Mouse (Mus musculus) liver, adult 2 months (tissue): ENCODE measurements around the gene Ctsll3. TPM values are rescaled to one million over a fixed set of nuclear protein-coding genes. Genes with fewer than 3 reads are reported as not detected.
A peak's percentile ranks its signal among the peaks of the same experiment; 100 is the strongest.

Experiments used
- DNase-seq: peaks from one replicate; pipeline ENCODE4 v3.0.0-alpha.2; 2011; ENCODE audit warnings: low read depth, low spot score; ENCODE audit errors: extremely low read depth
- H3K27ac ChIP-seq: fragments of 200-500 bp; replicated peaks from 2 replicates; pipeline ENCODE4 v1.5.1; 2012; ENCODE audit warnings: low read depth, mild to moderate bottlenecking, control low read depth, inconsistent platforms, low read length; ENCODE audit not compliant: insufficient read depth
- H3K27me3 ChIP-seq: fragments of 200-500 bp; 2 replicates; pipeline ENCODE4 v1.6.1; 2012; ENCODE audit warnings: mild to moderate bottlenecking, moderate library complexity, low read length, inconsistent platforms; ENCODE audit not compliant: control insufficient read depth, insufficient read depth
- H3K36me3 ChIP-seq: fragments of 200-500 bp; 2 replicates; pipeline ENCODE4 v1.6.1; 2012; ENCODE audit warnings: low read length, inconsistent platforms; ENCODE audit not compliant: control insufficient read depth, insufficient read depth
- H3K4me1 ChIP-seq: fragments of 200-500 bp; 2 replicates; pipeline ENCODE4 v1.6.1; 2011; ENCODE audit warnings: low read length; ENCODE audit not compliant: control insufficient read depth, insufficient read depth
- H3K4me3 ChIP-seq: fragments of 200-500 bp; 2 replicates; pipeline ENCODE4 v1.5.1; 2011; ENCODE audit warnings: low read depth, mild to moderate bottlenecking, control low read depth, low read length, moderate library complexity; ENCODE audit not compliant: insufficient read depth
- H3K79me2 ChIP-seq: fragments of 200-500 bp; 2 replicates; pipeline ENCODE4 v1.6.1; 2012; ENCODE audit warnings: inconsistent platforms, mild to moderate bottlenecking, low read length, moderate library complexity; ENCODE audit not compliant: control insufficient read depth, insufficient read depth
- H3K9ac ChIP-seq: fragments of 200-500 bp; 2 replicates; pipeline ENCODE4 v1.6.1; 2012; ENCODE audit warnings: low read depth, mild to moderate bottlenecking, control low read depth, inconsistent platforms, low read length
- CTCF ChIP-seq: fragments of 200-500 bp; IDR thresholded peaks from 2 replicates; pipeline ENCODE4 v1.5.1; 2011; ENCODE audit warnings: low read depth, low read length, control low read depth
- POLR2A ChIP-seq: fragments of 200-500 bp; IDR thresholded peaks from 2 replicates; pipeline ENCODE4 v1.6.1; 2011; ENCODE audit warnings: low read length, control low read depth; ENCODE audit not compliant: insufficient read depth; ENCODE audit errors: extremely low read depth
- WGBS: fragments of 180-500 bp; shearing (Covaris S2); methylation state at CpG from one replicate; pipeline ENCODE4 v1.1.7; 2018; 5-methylcytosine and 5-hydroxymethylcytosine counted together
- polyA plus RNA-seq: library from polyadenylated mRNA; depleted of rRNA; stranded (reverse); fragments of >200 nt; gene quantifications from 2 replicates; pipeline ENCODE4 v1.2.3, GENCODE M21; 2012; rRNA removed
- total RNA-seq: library from RNA; depleted of rRNA; stranded (reverse); fragments of >200 nt; gene quantifications from 2 replicates; pipeline ENCODE4 v1.2.3, GENCODE M21; 2014; rRNA removed

The Ctsll3 gene
- total and polyA plus RNA-seq, 2 experiments: not detected

DNA sequence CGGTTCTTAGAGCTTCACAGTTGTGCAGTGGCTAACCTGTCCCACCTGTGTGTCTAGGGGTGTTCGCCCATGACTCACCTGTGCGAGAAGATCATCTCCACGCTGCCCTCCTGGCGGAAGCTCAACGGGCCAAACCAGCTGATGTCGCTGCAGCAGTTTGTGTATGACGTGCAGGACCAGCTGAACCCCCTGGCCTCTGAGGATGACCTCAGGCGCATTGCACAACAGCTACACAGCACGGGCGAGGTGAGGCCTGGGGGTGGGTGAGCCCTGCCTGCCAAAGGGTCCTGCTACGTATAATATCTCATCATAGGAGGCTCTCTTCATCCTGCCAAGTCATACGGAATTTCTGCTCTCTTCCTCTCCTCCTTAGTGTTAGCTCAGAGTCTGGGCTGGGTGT is 45.4 kb downstream of the Ctsll3 start:
- H3K79me2 ChIP-seq: no peaks in the 10 kb centered on the region
- H3K4me1 ChIP-seq: no peaks in the 10 kb centered on the region
- no peak overlapping the region for H3K4me3 ChIP-seq
- H3K27ac ChIP-seq: no peak overlapping the region
- no peak overlapping the region for H3K9ac ChIP-seq
- no peak for DNase-seq
- peaks cover 59% of the 10 kb centered on the region for H3K36me3 ChIP-seq
- 56% methylated on average over 13 of the region's 13 CpGs for WGBS
- TF ChIP-seq CTCF (no peak), POLR2A (no peak)
- no peaks in the 10 kb centered on the region for H3K27me3 ChIP-seq

DNA sequence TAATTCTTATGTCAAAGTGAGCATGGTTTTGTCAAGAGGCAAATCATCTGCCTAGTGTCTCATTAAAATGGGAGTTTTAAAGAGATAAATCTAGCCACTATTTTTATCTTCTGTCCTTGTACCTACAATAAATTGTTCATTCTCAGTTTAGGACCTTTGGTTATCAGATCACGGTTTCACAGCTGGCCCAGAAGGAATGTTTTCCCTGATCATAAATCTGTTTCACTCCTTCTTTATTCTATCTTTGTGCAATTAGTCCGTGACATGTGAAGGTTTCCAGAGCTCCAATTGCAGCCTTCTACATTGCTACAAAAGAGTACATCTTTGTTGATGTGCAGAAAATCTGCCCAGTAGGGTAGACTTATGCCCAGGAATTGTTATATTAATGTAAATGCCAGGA is 47.4 kb downstream of the Ctsll3 start:
- no peak for DNase-seq
- Histone ChIP-seq H3K9ac (no peak overlapping the region), H3K36me3 (peaks cover 71% of the 10 kb centered on the region), H3K79me2 (no peaks in the 10 kb centered on the region), H3K27me3 (no peaks in the 10 kb centered on the region), H3K27ac (no peak overlapping the region), H3K4me1 (no peaks in the 10 kb centered on the region), H3K4me3 (no peak overlapping the region)
- WGBS: 88% methylated on average over 2 of the region's 2 CpGs
- no peak for TF ChIP-seq CTCF
- no peak for TF ChIP-seq POLR2A

DNA sequence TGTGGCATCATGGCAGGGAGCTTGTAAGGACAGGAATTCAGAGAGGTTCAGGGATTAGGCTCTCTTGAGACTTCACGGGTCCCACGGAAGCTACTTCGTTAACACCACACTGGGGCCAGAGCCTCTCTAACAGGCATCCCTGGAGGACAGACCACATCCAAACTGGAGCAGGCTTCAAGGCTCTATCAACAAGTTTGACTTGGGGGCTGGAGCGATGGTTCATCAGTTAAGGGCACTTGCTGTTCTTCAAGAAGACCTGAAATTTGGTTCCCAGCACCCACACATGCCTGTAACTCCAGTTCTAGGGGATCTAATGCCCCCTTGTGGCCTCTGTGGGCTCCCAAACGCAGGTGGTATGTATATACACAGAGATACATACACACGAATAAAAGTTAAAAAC is 49.4 kb downstream of the Ctsll3 start:
- Histone ChIP-seq H3K9ac (no peak overlapping the region), H3K27ac (no peak overlapping the region), H3K79me2 (no peaks in the 10 kb centered on the region), H3K27me3 (no peaks in the 10 kb centered on the region), H3K4me3 (no peak overlapping the region), H3K4me1 (no peaks in the 10 kb centered on the region), H3K36me3 (peaks cover 74% of the 10 kb centered on the region)
- over 99% methylated on average over 6 of the region's 6 CpGs for WGBS
- DNase-seq: no peak
- TF ChIP-seq CTCF: no peak
- no peak for TF ChIP-seq POLR2A

DNA sequence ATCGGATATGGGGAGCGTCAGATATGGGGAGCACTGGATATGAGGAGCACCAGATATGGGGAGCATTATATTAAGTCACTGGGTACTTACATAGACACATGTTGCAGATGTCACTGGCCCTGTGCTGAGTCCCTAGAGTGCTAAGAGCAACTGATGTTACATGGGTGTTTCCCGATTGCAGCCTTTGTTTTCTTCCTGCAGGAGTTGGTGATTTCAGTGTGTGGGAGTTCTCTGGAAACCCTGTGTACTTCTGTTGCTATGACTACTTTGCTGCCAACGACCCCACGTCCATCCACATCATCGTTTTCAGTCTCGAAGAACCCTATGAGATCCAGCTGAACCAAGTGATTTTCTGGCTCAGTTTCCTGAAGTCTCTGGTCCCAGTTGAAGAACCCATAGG is 51.7 kb downstream of the Ctsll3 start:
- Histone ChIP-seq H3K9ac (no peak overlapping the region), H3K4me1 (no peaks in the 10 kb centered on the region), H3K27me3 (no peaks in the 10 kb centered on the region), H3K79me2 (no peaks in the 10 kb centered on the region), H3K36me3 (peaks cover 63% of the 10 kb centered on the region), H3K27ac (no peak overlapping the region), H3K4me3 (no peak overlapping the region)
- 85% methylated on average over 7 of the region's 7 CpGs for WGBS
- TF ChIP-seq POLR2A: no peak
- TF ChIP-seq CTCF: no peak
- DNase-seq: no peak

DNA sequence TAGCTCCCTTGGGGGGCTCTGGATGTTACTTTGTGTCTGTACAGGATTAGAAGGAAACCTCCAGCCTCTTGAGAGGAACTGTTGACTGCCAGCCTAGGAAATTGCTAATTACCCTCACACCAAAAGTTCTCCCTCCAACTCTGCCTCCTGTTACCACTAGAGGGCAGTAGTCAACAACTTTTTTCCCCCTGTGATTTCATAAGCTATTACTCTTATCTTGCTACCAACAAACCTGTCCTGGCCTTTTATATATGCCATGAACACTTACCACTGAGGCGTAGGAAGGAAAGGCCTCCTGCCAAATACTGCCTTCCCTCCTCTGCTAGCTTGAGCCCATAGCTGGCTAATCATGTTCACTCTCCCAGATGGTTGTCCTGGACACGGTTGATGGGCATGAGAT is 54.1 kb downstream of the Ctsll3 start:
- no peak overlapping the region for H3K9ac ChIP-seq
- TF ChIP-seq POLR2A (no peak), CTCF (peak; percentile 36; the same call in 1 of the 2 replicates)
- peak; percentile 20 for DNase-seq
- no peaks in the 10 kb centered on the region for H3K79me2 ChIP-seq
- 98% methylated on average over 2 of the region's 2 CpGs for WGBS
- H3K4me1 ChIP-seq: no peaks in the 10 kb centered on the region
- H3K4me3 ChIP-seq: no peak overlapping the region
- peaks cover 47% of the 10 kb centered on the region for H3K36me3 ChIP-seq
- H3K27me3 ChIP-seq: no peaks in the 10 kb centered on the region
- H3K27ac ChIP-seq: no peak overlapping the region

Other genes with a start within 250 kb of the Ctsll3 start
- gene Dapk1, start 200.9 kb downstream of the Ctsll3 start, total RNA-seq: 23.0 and 36.8 TPM in 2 replicates
- gene Dapk1, start 200.9 kb downstream of the Ctsll3 start, polyA plus RNA-seq: 80.5 and 91.7 TPM in 2 replicates
- gene BC051665, start 16.5 kb downstream of the Ctsll3 start, total RNA-seq: not detected in 2 replicates
- not detected in 2 replicates for gene BC051665, start 16.5 kb downstream of the Ctsll3 start, polyA plus RNA-seq
- 0.46 TPM in 1 of 2 replicates, not detected in the other for gene 4930486L24Rik, start 61.6 kb upstream of the Ctsll3 start, total RNA-seq
- gene 4930486L24Rik, start 61.6 kb upstream of the Ctsll3 start, polyA plus RNA-seq: not detected in 2 replicates
- 0.60 TPM in 1 of 2 replicates, not detected in the other for gene Gm49392, start 94.0 kb upstream of the Ctsll3 start, total RNA-seq
- gene Gm49392, start 94.0 kb upstream of the Ctsll3 start, polyA plus RNA-seq: not detected in 2 replicates
- 6.4 and 11.4 TPM in 2 replicates for gene Ctla2b, start 94.6 kb upstream of the Ctsll3 start, total RNA-seq
- 0.72 and 2.2 TPM in 2 replicates for gene Ctla2b, start 94.6 kb upstream of the Ctsll3 start, polyA plus RNA-seq
- not detected in 2 replicates for gene Tpbpb, start 102.0 kb upstream of the Ctsll3 start, total RNA-seq
- gene Tpbpb, start 102.0 kb upstream of the Ctsll3 start, polyA plus RNA-seq: not detected in 2 replicates
- not detected in 2 replicates for gene Gm49393, start 132.7 kb upstream of the Ctsll3 start, total RNA-seq
- not detected in 2 replicates for gene Gm49393, start 132.7 kb upstream of the Ctsll3 start, polyA plus RNA-seq
- 2.1 and 3.4 TPM in 2 replicates for gene Gm49391, start 133.7 kb upstream of the Ctsll3 start, total RNA-seq
- 0.51 and 0.61 TPM in 2 replicates for gene Gm49391, start 133.7 kb upstream of the Ctsll3 start, polyA plus RNA-seq
- 3.9 and 5.7 TPM in 2 replicates for gene Ctla2a, start 133.8 kb upstream of the Ctsll3 start, total RNA-seq
- gene Ctla2a, start 133.8 kb upstream of the Ctsll3 start, polyA plus RNA-seq: 0.22 and 0.93 TPM in 2 replicates
- not detected in 2 replicates for gene Tpbpa, start 139.1 kb upstream of the Ctsll3 start, total RNA-seq
- not detected in 2 replicates for gene Tpbpa, start 139.1 kb upstream of the Ctsll3 start, polyA plus RNA-seq
- gene Ctsj, start 203.1 kb upstream of the Ctsll3 start, total RNA-seq: not detected in 2 replicates
- not detected in 2 replicates for gene Ctsj, start 203.1 kb upstream of the Ctsll3 start, polyA plus RNA-seq
- not detected in 2 replicates for gene Ctsq, start 237.8 kb upstream of the Ctsll3 start, total RNA-seq
- gene Ctsq, start 237.8 kb upstream of the Ctsll3 start, polyA plus RNA-seq: not detected in 2 replicates